Mouse (Mus musculus) fat pad, adult 2 months (tissue): ENCODE measurements around the gene Ubr4.
A peak's percentile ranks its signal among the peaks of the same experiment; 100 is the strongest.
"Not testable (repeated sequence)": the region's sequence is repeated elsewhere in the genome, so short reads cannot be mapped to it uniquely, and the experiment has no call there.

Experiments
- DNase-seq: peaks from one replicate; pipeline ENCODE4 v3.0.0-alpha.2; 2011; ENCODE audit warnings: low read depth, low spot score; ENCODE audit errors: extremely low read depth

Gene Ubr4

DNA sequence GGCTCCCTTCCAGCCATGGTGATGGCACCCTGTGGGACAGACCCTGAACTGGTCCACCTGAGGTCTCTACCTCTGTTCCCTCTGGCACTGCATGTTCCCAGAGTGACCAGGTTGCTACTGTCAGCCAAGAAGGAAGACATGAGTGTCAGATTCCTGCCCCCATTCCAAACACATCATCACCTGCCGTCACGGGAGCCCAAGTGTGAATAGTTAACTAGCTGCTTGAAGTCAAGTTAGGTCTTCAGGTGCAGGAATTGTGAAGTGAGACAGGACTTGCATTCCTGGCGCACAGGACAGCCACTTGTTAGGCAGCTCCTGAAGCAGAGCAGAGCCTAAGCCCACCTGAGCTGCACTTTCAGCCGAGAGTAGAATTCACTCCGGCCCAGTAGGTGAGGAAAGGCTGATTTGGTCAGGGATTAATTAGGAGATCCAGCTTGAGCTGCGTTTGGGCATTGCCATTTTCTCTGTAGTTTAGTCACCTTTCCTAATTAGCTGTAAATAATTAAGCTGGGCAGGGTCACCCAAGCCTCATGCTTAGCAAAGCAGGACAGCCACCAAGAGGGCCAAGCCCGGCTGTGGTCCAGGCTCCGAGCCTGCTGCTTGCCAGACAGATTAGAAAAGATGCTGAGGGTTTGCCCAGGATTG is 131.2 kb downstream of the Ubr4 start:
- no peak for DNase-seq

DNA sequence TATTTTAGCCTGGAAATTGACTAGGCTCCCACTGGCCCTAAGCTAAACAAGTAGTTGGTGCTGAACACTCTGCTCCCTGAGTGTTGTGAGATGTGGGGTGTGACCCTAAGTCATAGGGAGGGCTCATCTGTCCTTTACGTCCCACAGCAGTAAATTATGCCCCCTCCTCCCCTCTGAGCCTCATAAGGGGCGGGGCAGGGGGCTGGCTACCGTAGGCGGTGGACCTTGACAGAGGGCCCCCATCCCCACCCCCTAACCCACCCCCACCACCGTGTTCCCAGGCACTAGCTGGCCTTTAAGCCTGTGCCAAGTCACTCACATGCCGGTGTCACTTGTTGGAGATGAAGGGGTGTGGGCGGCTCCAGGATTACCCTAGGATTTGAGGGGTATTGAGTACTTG is 132.1 kb downstream of the Ubr4 start:
- DNase-seq, result peak; percentile 87

DNA sequence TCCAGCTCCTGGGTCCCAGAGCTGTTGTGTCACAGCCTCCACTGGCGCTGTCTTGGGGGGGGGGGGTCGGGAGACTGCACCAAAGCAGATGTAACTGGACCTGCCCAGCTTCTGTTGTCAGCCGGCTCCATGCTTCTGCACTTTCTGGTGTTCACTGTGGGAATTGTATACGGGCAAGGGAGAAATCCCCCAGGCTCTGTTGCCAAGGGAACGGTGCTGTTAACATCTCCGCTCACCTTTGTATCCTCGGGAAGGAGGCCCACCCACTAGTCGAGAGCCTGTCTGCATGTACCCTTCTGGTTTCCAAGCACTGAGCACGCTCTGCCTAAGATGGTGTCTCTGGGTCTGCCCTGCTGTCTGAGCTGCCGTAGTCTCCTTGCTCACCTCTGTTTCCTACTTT is 134.7 kb downstream of the Ubr4 start:
- DNase-seq, result no peak

DNA sequence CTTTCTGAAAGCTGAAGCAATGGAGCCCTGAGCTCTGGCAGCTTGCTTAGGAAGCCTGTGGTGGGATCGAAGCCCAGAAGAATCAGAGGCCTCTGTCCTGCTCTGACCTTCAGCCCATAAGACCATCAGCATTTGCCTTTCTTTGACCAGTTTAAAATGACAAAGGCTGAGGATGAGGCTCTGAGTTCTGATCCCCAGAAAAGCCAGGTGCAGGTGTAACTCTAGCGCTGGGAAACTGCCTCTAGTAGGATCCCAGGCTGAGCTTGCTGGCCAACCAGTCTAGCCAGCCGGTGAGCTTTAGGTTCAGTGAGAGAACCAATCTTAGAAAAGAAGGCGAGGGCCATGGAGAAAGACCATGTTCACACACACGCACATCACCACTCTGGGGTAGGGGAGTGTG is 135.9 kb downstream of the Ubr4 start:
- DNase-seq, result no peak

DNA sequence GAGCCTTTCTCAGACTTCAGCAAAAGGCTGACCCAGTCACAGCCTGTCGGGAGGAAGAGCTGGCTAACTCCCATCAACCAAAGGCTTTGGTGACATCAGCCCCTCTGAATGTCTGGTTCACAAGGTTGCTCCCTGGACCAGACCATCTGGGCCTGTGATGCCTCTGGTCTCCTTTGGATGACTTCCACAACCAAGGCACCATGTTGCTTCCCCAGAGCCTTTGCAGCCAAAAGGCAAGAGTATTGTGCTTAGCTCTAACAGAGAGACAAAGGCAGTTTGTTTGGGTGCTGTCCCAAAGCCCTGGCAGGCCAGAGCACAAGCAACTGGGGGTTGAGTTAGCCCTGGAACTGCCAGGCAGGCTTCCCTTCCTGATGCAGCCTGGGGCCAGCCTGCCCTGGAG is 137.5 kb downstream of the Ubr4 start:
- DNase-seq, result no peak

DNA sequence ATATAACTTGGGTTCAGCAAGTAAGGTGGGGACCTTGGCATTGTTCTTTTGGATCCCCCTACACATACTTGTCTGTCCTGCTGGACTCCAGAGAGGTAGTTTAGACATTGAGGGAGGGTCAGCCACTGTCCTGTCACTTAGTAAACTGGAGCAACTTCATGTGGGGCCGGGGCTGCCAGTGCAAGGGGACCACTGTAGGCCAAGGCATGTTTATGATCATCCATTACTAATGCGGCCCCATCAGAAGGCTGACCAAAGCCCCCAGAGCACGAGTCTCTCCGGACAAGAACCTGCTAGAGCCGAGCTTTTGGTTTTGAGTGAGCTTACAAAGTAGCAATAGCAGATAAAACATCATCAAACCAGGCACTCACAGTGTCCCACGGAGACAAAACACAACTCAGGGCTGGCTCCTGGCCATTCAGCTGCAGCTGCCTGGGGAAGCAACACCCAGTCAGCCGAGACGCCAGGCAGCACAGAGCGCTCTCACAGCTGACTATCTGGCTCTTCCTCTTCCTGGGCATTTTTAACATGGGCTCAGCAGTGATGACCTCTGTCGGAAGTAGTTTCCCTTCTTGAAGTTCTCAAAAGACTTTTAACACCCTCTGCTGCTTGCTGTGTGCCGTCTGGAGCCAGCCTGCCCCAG is 138.1 kb downstream of the Ubr4 start:
- no peak for DNase-seq

DNA sequence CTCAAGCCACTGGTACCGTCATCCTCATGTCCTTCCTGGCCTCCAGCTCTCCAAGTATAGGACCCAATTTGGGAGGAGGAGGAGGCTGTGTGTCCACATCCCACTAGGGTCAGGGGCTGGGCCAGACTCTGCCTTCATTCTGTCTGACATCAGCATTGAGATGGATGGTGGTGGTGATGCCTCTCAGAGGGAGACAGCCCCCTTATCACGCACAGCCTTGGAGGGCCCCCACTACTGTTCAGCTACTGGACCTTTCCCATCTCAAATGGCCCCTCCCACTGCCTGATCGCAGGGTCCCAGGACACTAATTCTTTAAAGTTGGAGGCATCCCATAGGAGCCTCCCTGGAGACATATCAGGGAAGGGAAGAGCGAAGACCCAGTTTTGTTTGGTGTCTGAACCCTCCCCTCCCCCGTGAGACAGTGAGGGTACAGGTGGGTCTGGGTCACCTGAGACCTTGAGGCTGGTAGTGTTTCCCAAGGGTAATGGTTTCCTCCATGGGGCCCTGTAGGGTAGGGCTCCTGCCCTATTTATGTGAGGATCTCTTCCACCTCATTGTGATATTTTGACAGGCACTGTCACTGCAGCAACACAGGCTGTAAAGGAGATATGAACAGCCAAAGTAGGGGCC is 139.2 kb downstream of the Ubr4 start:
- DNase-seq, result no peak

DNA sequence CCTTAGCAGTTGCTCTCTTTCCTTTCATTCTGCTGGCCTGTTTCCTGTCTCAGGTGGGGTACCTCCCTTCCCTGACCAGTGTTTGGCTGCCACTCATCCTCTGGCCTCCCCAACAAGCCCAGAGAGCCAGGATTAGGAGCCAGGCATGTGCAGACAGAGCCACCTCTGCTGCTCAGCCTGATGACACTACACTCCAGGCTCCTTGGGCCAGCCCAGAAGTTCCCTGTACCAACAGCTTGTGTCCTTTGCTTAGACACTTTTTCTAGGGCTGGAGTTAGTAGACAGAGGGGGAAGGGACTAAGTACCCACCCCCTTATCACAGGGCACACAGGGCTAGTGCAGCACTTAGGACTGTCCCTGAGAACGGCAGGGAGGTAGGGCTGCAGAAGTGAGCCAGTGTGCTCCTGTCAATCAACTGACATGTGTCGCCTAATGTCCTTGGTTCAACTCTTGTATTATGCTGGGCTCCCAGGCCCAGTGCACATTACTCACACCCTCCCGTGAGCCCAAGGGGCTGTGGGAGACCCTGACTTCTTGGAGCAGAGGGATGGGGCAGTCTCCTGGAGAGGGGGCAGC is 139.9 kb downstream of the Ubr4 start:
- DNase-seq, result no peak

DNA sequence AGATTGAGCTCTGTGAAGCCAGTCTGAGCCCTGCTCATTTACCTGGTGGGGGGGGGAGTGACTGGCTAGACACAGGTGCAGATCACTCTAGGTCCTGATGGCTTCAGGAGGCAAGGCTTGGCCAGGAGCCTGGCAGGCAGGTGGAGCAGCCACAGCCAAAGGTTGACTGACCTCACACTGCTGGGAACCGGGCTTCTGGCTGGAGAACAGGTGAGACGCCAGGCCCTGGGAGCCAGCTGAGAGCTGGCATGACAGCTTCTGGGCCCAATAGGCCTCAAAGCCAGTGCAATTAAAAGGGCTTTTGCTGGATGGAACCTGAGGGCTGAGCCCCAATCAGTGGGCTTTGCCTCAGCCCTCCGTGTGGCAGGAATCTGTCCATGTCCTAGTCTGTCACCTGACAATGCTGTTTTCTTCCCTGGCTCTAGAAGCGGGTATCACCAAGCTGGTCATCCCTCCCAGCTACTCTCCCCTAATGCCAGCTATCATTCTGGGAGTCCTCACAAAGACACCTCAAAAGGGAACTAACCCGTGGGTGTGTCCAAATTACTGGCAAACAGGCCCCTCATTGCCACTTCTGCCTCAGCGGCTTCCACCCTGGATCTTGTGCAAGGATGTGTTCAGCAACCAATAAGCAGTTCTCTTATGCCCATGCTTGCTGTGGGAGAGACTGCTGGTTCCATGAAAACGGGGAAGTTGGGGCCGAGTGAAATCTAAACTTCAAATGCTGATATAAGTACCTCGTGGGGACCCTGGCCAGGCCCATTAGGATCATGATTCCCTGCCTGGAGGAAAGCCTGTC is 141.0 kb downstream of the Ubr4 start:
- DNase-seq, result peak; percentile 65

DNA sequence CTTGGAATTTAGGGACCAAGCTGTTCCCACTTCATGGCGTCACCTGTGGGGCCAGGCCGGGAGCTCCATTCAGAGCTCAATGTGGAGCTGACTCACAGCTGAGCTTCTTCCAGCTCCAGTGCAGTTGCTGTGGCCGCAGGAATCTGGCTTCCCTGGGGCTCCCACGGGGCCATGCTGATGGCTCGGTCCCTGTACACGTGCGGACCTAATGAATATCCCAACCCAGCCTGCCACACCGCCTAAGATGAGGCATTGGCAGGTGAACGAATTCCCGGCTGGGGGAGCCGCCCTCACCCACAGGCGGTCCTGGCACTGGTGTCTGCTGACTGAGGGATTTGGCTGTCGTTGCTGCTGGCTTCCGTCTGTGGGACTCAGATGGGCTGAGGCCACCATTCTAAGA is 148.4 kb downstream of the Ubr4 start:
- no peak for DNase-seq

DNA sequence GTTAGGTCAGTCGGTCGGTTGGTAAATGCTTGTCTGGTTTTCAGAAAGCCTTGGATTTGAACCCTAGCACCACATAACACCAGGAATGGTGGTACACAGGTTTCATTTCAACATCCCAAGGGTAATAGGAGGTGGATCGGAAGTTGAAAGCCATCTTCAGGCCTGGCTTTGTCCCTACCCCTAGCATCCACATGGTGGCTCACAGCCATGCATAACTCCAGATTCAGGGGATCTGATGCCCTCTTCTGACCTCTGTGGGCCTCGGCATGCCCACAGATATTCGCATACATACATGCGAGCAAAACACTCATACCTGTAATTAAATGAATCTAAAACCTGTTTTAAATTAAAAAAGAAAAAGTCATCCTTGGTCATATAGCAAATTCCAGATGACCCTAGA is 149.3 kb downstream of the Ubr4 start:
- DNase-seq, result no peak

DNA sequence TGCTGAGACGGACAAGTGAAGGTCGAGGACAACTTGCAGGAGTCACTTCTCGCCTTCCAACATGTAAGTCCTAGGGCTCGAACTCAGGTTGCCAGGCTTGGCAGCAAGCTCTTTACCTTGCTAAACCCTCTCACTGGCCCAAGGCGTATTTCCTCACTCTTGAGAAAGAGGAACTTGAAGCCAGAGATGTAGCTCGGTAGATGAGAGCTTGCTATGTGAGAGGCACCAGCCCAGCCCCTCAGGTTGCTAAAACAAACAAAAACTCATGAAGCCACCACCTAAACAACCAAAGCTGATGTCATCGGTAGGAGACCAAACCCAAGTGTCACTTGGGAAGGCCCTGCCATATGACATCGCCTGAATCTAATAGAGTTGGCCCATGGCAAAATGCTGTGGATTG is 151.5 kb downstream of the Ubr4 start:
- no peak for DNase-seq

DNA sequence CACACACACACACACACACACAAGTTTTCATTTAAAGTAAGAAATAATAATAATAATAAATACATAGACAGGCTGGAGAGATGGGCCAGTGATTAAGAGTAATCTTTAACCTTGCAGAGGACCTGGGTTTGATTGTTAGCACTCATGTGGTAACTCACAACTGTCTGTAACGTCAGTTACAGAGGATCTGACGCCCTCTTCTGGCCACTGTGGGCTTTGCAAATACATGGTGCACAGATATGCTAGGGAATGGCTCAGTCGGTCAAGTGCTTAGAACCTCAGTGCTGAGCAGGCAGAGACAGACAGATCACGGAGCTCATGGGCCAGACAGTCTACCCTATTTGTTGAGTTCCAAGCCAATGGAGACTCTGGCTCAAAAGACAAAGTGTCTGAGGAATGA is 153.3 kb downstream of the Ubr4 start:
- DNase-seq, result no peak

DNA sequence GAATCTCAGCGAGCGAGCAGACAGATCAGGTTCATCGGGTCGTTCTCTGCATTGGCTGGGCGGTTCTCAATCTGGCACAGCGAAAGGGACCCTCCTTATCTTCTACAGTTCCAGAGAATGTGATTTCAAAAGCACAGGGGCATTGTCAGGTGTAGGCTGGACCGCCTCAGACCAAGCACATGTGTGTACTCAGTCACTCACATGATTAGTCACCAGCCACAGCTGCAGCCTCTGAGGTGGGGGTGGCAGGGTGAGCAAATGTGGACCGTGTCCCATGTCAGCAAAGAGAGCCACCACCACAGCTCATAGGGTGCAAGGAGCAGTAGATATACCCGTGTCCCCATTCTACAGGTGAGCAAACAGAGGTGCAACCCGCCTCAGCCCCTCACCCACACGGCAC is 154.3 kb downstream of the Ubr4 start:
- DNase-seq, result no peak

DNA sequence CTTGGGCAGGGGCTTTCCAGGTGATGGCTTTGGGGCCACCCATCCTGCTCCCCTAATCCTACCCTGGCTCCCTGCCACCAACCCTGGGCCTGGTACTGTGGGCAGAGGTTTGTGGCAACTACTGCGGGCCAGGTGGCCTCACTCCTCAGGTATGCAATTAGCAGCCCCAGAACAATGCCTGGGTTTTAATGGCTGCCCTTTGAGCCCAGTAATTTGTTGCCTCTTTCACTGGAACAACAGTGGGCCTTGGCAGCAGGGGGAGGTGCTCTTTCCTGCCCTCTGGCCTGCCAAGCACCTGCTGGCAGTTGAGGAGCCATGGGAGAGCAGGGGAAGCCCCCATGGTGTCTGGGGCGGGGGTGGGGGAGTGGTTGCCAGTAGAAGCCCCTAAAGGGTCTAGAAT is 156.7 kb downstream of the Ubr4 start:
- no peak for DNase-seq

DNA sequence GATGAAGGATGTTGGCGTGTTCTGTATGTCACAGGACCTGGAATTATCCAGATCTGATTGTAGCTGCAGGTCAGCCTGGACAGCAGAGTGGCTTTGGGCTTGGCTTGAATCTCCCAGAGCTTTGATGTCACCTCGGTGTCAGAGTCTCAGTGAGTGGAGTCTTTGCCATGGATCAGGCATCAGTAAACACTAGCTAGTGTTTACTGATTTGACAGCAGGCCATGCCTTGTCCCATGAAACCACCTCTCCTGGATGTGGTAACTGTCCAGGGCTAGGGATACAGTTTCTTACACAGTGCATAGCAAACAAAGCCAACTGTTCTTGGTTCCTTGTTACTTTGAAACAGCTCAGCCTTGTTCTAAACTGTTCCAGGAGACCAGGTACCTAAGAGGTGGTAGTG is 159.1 kb downstream of the Ubr4 start:
- no peak for DNase-seq

DNA sequence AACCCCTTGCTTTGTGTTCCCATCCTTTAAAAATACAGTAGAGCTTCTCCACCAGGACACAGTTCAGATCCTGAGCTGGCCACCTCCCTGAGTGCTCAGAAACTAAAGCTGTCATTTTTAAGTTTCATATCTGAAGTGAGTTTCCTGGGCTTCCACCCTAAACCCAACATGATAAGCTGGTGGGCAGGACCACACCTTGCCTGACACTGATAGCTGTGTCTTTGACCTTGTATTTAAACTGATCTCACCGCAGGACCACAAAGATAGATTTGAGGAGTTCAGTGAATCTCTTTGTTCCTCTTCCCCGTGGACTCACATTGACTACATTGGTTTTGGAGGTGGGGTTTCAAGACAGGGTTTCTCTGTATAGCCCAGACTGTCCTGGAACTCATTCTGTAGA is 160.6 kb downstream of the Ubr4 start:
- DNase-seq, result no peak

DNA sequence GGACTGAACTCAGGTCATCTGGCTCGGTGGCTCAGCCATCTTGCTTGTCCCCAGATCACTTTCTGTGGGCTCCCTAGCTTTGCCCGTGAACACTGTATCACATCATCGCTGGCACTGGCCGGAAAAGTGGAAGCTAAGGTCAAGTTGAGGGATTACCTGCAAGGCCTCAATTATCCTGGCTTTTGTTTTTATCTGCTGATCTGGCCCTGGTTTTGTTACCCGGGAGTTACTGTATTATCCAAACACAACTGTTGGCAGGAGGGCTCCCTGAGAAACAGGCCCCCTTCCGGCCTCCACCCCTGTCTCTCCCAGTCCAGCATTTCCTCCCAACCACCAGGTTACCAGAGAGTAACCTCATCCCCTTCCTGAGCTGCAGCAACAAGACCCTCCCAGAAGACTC is 166.8 kb downstream of the Ubr4 start:
- DNase-seq, result no peak

DNA sequence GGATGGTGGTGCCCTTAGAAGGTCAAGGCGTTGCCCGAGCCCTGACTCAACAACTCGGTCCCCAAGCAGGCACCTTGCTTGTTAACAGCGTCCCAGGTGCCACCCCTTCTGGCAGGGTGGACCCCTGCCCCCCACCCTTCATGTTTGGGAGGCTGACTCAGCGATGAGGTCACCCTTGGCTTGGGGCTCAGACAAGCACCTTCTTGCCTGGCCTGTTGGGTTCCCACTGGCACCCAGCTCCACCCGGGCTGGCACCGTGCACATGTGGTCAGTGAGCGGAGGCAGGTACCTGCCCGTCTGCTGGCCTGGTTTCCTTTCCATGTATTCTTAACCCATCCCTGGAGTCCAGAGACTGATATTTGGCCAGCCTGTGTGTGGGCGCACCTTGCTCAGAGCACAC is 169.5 kb downstream of the Ubr4 start:
- no peak for DNase-seq

DNA sequence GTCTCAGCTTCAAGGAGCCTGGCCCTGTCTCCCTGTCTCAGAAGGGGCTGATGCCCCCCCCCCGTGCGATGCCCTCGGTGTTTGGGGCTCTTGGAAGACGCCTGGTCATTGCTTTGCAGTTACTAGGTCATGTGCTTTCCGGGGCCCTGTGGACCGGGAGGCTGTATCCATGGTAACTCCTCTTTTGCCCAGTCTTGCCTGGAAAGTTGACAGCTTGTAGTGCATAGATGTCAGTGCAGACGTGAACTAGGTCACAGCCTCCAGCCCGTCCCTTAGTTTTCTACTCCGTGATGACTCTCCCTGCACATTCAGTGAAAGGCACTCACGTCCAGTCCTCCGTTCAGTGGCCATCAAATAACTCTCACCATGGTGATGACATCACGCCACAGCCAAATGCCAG is 174.1 kb downstream of the Ubr4 start:
- DNase-seq, result no peak

DNA sequence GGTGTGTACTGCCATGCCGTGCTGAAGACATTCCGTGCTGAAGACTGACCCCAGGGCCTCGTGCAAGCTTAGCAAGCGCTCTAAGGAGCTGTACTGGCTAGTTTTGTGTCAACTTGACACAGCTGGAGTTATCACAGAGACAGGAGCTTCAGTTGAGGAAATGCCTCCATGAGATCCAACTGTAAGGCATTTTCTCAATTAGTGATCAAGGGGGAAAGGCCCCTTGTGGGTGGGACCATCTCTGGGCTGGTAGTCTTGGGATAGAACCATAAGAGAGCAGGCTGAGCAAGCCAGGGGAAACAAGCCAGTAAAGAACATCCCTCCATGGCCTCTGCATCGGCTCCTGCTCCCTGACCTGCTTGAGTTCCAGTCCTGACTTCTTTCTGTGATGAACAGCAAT is 177.8 kb downstream of the Ubr4 start, which contains the start of gene Iffo2:
Gene Iffo2 (plus strand): TSS at position 301 of the 400 bp plus-strand sequence.
- not testable (repeated sequence) for DNase-seq
